Mouse (Mus musculus): ENCODE data around the gene 4930563M21Rik.

GRCm38 (mm10) chr9:55941356-55941755 lies 69.0 kb downstream of the 4930563M21Rik start:
- TF ChIP-seq GATA1 (IDR thresholded peaks at IDR 0.05; ENCODE audit: low read length), result no peak
- TF ChIP-seq TAL1 (IDR thresholded peaks at IDR 0.05; ENCODE audit: low read length), result no peak

All from erythroblast, embryonic 14.5 days (primary cell).